Mouse (Mus musculus) urinary bladder, postnatal 4 days (tissue): ENCODE data around the gene Tapbp.
"Not testable (repeated sequence)": the region's sequence is repeated elsewhere in the genome, so short reads cannot be mapped to it uniquely, and the experiment has no call there.

Experiments used
- DNase-seq, 2 experiments: peaks; one replicate each; pipeline ENCODE4 v3.0.0; 2021 to 2022; ENCODE audit warnings: low spot score in 2 of 2

Gene Tapbp

DNA sequence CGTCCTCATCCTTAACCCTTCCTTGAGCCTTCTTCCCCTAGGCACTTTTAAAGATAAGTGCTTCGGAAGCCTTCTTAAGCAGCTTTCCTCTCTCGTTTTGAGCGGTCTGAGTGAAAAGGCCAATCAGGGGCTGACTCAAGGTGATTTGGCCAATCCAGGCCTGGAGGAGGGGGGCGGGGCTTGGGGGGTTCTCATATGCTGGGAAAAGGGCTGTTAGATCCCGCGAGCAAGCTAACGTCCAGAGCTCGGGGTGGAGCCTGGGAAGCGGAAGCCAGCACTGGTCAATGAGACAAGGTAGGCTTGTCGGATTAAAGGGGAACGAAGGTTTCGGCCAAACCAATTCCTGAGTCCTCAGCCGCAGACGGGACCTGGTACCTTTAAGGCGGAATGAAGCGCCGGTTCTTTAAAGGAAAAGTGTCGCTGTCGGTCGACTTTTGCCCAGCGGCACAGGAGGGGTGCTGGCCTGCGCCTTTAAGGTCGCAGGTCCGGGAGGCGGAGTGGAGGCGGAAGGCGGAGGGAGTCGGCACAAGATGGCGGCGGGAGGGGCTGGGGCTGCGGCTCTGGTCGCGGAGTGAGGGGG is at the start of gene Tapbp, which contains the start of gene Zbtb22:
Tapbp (plus strand) TSS at position 229 of the 580 bp plus-strand sequence.
Zbtb22 (plus strand) TSS at position 234 of the 580 bp plus-strand sequence.
- peak; percentile 94 to 96 for DNase-seq

DNA sequence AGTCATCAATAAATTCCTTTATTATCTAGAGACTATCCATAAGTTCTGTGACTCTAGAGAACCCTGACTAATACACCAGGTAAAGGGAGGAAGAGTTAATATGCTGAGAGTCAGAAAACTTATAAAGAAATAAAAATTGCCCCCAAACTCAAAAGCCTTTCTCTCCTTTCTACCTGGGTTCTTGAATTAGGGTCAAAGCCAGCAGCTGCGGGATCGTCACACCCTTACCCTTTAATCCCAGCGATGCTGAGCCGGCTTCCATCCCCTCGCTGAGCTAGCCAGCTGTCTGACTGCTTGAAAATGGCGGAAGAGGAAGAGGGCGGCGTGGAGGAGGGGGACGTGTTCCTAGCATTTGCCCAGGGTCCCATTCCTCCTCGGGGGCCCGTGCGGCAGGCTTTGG is 42.2 kb upstream of the Tapbp start, which contains the start of gene Gm7029:
Gm7029 (plus strand) TSS at position 301 of the 400 bp plus-strand sequence.
- DNase-seq: not testable (repeated sequence)

DNA sequence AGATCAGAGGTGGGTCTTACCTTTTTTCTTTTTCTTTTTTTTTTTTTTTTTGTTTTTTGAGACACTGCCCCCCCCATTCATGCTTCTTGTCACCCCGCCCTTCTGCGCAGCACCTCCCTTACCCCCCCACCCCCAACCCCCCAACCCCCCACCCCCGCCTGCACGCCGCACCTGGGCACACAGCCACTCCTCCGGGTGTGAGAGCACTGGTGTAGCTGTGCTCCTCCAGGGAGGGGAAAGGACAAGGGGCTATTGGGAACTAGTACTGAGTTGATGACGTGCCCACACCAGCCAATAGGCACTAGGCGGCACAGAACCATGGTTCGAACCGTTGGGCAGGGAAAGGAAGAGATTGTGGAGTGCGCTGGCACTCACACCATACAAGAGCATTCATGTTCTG is 41.3 kb upstream of the Tapbp start:
- DNase-seq: no peak

DNA sequence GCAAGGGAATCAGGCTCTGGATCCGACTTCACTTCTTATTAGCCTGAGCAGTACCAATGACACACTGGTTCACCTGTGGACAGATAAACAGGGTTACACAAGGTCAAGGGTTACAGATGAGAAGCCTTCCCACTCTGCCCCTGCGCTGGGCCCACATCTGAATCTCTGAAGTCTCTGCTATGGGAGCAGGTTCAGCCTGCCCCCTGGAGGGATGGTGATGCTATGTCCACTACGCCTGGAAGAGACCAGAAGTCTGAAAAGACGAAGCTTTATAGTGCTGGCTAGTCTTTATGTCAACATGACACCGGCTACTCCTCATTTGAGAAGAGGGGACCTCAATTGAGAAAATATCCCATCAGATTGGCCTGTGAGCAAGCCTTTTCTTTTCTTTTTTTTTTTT is 39.9 kb upstream of the Tapbp start:
- DNase-seq: not testable (repeated sequence)

DNA sequence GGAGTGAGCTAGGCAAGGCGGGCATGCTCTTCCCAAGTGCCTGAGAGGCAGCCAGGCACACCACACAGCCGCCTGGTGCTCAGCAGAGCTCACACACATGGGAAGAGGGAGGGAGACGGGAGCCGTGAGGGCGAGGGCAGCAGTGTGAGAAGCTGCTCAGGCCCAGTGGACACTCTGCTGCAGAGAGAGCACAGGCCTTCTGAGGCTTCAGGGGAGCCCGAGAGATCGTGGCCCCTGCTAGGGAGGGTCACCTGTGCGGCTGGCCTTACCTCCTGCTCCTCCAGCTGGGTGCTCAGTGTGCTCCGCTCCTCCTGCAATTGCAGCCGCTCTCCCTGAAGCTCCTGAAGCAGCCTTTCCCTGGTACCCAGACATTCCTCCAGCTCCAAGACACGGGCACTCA is 31.4 kb upstream of the Tapbp start:
- DNase-seq: not testable (repeated sequence)

DNA sequence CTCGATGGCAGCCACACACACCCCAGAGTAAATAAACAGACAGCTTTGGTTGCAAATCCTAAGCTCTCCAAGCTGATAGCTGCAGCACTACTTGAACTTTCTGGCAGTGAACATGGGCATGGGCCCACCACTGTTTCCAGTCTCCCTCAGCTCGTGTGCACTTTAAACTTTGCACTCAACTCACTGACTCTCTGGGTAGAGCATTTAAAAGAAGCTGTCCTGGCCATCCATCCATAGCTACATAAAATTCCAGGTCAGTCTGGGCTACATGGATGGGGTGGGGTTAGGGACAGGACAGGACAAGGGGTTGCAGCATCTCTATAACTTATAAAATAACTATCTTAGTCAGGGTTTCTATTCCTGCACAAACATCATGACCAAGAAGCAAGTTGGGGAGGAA is 27.9 kb upstream of the Tapbp start:
- DNase-seq: not testable (repeated sequence)

DNA sequence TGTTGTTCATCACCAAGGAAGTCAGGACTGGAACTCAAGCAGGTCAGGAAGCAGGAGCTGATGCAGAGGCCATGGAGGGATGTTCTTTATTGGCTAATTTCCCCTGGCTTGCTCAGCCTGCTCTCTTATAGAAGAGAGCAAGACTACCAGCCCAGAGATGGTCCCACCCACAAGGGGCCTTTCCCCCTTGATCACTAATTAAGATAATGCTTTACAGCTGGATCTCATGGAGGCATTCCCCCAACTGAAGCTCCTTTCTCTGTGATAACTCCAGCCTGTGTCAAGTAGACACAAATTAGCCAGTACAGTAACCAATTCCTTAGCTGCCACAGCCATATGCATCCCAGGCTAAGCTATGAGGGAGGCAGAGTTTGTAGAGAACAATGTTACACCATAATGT is 27.5 kb upstream of the Tapbp start:
- not testable (repeated sequence) for DNase-seq

DNA sequence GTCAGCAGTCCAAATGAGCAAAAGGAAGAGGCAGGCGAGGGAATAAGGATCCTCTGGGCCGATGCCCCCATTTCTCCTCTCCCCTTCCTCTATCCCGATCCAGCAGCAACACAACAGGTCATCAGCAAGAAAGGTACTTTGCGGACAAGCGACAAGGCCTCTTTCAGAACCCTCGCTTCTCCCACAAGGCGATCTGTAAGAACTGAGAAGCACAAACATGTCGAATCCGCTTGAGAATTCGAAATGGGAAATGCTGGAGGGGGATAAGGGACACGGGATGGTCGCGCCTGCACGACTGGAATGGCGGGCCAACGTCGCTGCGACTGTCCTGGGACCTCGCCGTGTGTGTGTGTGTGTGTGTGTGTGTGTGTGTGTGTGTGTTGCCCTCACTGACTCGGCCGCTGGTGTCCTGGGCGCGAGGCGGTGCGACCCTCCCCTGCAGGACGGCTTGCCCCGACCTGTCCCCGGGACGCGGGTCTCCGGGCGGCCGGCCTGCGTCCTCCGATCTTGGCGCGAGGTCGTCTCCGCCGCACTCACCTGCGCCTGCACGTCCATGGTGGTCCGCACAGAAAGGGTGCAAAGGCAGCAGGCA is 25.7 kb upstream of the Tapbp start:
- not testable (repeated sequence) for DNase-seq

DNA sequence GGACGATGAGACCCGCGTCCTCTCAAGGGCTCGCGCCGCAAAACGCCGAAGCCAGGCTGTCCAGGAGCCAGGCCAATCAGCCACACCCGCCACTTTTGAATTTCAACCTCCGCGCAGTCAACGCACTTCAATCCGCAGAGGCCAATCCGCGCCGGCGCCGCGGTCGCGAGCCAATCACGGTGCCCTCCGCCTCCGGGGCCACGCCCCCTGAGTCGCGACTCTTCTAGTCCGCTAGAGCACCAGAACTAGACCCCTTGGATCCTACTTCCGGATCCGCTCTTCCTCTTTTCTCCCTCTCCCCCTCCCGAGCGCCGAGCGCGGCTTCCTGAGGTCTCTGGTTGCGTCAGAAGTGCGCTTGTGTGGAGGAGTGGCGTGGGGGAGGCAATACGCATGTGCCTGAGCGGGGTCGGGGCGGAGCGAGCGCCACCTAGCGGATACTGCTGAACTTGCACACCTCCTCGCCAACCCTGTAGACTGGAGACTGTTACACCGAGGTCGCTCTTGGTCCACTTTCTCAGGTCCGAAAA is 25.1 kb upstream of the Tapbp start, which contains the start of gene Kifc1:
Kifc1 (minus strand) TSS at position 129 of the 527 bp plus-strand sequence.
- DNase-seq: peak; percentile 99 to 100

DNA sequence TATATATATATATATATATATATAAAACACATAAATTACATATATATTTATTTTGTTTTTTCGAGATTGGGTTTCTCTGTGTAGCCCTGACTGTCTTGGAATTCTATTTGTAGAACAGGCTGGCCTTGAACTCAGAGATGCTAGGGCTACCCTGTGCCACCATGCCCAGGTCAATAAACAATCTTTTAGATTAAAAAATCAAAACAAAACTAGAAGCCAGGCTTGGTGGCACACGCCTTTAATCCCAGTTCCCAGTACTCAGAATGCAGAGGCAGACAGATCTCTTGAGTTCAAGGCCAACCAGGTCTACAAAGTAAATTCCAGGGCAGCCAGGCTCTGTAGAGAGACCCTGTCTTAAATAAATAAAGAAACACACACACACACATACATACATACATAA is 24.3 kb upstream of the Tapbp start:
- DNase-seq: no peak

DNA sequence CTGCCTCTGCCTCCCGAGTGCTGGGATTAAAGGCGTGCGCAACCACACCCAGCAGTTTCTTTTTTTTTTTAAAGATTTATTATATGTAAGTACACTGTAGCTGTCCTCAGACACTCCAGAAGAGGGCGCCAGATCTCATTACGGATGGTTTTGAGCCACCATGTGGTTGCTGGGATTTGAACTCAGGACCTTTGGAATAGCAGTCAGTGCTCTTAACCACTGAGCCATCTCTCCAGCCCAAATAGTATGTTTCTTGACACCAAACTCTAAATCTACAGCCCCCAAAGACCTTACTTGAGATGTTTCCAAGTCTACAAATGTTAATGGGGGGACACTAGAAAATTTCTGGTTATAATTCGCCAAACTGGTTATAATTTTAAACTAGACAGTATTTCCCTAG is 23.8 kb upstream of the Tapbp start:
- not testable (repeated sequence) for DNase-seq

DNA sequence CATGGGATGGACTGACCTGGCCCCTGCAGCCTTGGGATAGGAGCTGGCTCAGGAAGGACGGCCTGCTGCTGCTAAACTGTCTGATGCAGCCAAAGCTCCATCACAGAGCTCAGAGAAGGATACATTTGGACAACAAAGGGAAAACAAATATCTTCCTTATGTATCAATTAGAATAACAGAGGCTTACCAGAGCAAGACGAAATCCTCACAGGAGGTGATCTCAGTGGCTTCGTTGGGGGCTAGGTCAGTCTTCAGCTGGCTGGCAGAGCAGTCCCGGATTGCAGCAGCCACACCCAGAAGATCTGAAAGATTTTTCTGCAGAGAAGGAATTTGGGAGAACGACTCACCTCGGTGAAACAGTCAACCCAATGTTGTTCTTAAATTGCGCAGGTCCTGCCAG is 23.3 kb upstream of the Tapbp start:
- no peak for DNase-seq

DNA sequence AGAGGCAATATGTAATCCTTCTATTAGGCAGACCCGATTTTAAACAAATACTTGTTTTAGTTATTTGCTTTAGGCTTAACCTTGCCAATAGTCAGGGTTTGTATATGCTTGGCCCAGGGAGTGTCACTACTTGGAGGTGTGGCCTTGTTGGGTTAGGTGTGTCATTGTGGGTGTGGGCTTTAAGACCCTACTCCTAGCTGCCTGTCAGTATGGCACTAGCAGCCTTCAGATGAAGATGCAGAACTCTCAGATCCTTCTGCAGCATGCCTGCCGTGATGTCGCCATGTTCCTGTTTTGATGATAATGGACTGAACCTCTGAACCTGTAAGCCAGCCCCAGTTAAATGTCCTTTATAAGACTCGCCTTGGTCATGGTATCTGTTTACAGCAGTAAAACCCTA is 22.7 kb upstream of the Tapbp start:
- DNase-seq: not testable (repeated sequence)

DNA sequence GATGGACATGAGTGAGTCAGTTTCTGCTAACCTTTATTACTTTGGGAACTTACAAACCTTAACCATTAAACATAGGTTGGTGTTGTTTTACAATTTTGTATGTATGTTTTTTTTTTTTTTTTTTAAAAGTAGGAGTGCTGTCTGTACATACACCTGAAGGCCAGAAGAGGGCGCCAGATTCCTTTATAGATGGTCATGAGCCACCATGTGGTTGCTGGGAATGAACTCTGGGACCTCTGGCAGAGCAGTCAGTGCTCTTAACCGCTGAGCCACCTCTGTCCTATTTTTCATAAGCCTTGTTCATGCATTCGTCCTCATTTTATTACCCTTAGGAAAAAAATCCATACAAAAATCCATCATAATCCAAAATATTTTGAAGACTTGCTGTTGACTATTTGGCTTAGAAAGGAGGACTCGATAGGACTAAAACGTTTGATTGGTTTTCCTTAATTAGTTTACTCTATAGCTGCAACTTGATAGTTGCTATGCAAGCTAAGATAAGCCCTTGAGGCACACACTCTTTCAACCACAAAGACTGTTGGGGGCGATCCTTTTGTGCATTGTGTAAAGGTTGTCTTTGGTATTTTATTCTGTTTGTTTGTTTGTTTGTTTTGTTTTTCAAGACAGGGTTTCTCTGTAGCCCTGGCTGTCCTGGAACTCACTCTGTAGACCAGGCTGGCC is 18.4 kb upstream of the Tapbp start:
- DNase-seq: no peak

DNA sequence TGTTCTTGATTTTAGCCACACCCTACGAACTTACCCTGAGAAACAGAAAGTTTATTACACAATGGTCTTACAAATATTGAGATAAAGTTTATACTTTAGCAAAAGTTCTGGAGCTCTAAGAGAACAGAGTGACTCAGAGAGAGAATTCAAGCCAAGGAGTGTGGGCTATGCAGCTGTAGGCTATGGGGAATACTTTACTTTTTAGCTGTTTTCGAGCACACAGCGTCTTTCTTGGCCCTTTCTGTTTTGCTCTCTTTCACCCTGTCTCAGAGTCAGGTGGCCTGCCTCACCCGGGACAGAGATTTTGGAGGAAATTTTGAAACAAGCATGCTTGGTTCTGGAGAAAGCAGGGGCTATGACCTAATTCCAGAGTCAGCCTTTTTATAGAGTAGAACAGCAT is 17.5 kb upstream of the Tapbp start:
- not testable (repeated sequence) for DNase-seq

DNA sequence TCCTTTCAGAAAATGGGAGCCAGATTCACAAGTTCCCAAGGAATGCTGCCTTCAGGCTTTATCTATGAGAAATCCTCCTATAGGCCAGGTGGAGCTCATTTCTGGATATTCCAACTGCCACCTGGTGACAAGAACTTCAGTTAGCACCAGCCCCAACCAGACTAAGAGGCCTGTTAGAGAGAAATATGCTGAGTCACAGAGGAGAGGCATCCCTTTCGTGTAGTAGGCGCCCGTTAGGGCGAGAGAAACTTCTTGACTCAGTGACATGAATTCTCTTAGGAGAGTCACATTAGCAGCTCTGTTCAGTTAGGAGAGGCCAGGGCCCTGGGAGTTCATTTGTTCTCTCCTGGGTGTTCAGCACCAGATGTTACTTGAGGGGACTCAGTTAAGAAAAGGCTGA is 16.1 kb upstream of the Tapbp start:
- no peak for DNase-seq

DNA sequence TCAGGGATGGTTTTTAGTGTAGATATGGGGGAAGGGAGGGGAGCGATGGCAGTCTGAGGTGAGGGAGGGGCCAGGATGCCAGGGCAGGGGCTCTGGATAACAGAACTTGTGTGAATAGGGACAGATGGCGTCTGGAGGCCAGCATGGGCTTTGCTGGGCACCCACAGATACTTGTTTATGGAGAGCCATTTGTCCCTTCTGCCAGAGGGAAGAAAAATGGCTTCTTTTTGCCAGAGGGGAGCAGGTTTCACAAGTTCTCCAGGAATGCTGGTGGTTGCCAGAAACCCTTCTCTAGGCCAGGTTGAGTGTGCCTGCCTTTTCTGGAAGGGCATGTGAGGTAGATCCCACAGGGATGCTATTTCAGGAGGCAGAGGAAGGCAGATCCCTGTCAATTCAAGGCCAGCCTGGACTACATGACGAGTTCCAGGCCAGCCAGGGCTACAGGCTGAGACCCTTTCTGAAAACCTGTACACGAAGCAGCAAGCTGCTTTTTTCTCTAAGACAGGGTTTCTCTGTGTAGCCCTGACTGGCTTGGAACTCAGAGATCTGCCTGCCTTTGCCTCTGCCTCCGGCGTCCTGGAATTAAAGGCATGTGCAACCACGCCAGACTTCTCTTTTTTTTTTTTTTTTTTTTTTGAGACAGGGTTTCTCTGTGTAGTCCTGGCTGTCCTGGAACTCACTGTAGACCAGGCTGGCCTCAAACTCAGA is 15.3 kb upstream of the Tapbp start:
- no peak for DNase-seq

DNA sequence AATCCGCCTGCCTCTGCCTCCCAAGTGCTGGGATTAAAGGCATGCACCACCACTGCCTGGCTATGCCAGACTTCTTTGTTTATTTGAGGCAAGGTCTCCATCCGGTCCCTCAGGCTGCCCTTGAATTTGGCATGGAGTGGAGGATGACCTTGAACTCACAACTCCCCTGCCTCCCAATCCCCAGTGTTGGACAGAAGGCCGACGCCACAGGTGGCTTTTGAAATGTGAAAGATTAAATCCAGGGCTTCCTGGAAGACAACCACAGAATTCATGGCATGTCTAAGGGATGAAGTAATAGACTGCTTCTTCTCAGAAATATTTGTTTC is 14.7 kb upstream of the Tapbp start:
- no peak for DNase-seq

DNA sequence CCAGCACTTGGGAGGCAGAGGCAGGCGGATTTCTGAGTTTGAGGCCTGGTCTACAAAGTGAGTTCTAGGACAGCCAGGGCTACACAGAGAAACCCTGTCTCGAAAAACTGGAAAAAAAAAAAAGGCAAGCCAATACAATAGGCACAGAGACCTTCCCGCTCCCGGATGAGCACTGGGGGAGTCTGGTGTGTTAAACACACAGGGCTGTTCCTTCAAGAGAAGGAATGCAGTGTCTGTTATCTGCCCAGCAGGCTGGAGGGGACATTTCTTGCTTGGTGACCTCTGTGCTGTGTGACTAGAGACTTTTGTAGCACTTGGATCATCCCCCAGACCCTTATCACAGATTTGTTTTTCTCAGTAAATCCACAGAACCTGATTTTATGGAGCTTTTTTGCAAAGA is 14.0 kb upstream of the Tapbp start:
- no peak for DNase-seq

DNA sequence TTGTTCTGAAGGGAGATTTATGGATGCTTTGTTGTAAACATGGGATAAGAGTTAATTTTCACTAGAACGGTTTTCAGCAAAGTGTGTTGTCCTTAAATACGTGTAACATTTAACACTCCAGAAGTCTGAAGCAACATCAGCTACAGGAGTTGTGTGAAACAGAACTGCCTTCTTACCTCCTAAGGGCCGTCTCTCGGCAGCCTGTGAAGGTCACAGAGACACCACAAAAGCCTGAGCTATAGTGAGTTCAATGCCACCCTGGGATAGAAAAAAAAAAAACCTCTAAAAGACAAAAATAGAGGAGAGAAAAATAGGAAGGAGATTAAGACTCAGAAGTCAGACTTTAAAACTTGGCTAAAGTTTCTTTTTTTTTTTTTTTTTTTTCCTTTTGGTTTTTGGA is 13.6 kb upstream of the Tapbp start:
- no peak for DNase-seq

DNA sequence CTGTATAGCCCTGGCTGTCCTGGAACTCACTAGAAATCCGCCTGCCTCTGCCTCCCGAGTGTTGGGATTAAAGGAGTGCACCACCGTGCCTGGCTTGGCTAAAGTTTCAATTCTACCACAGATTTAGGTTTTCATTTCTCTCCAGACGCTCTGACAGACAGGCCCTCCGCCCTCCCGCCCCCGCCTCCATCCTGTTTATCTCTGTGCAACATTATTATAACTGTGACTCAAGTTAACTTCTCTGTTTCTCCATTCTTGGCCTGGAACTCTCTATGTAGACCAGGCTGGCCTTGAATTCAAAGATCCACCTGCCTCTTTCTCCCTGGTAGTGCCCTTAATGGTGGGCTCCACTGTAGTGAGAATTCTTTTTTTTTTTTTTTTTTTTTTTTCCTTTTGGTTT is 13.2 kb upstream of the Tapbp start:
- no peak for DNase-seq

DNA sequence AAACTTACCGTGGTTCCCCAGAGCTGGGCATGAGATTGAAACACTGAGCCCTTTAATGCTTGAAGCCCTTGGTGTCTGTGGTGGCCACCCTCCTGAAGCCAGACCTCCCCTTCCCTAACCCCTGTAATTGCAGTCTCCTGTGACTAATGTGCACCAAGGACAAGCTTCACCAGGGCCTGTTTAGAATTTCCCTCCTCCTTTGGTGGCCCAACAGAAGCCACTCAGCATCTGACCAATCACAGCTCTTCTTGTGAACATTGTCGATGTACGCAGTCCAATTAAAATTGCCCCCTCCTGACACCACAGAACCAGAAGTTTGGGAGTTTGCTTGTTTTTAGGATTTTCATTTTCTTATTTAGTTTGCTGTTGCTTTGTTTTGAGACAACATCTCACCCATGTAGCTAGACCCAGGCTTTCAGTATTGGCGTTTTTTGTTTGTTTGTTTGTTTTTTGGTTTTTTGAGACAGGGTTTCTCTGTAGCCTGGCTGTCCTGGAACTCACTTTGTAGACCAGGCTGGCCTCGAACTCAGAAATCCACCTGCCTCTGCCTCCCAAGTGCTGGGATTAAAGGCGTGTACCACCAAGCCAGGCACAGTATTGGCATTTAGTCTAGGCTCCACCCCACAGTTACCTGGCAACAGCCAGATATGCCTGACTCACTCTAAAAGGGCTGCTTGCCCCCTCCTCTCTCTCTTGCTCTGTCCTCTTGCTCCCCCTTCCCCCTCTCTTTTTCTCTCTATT is 11.6 kb upstream of the Tapbp start:
- not testable (repeated sequence) for DNase-seq
